Mouse (Mus musculus) ES-Bruce4 (cell line): Measurements from ENCODE around the gene Sar1a.

Experiments used
- CTCF ChIP-seq: IDR thresholded peaks from one replicate; pipeline ENCODE4 v1.8.1; 2011; ENCODE audit warnings: low read depth, low read length
- EP300 ChIP-seq: IDR thresholded peaks from 2 replicates; pipeline ENCODE4 v1.6.1; 2011; ENCODE audit warnings: low read depth, low read length; ENCODE audit not compliant: insufficient read depth
- POLR2A ChIP-seq: IDR thresholded peaks from one replicate; pipeline ENCODE4 v1.8.1; 2011; ENCODE audit warnings: low read length; ENCODE audit not compliant: insufficient read depth

- no peak for TF ChIP-seq POLR2A
- no peak for TF ChIP-seq CTCF
- TF ChIP-seq EP300: no peak
These were observed 62.2 kb downstream of the Sar1a start for GRCm38 (mm10) chr10:61742336-61742735.
